12 mouse cellular contexts compared by ENCODE assay signal in the genomic region with DNA sequence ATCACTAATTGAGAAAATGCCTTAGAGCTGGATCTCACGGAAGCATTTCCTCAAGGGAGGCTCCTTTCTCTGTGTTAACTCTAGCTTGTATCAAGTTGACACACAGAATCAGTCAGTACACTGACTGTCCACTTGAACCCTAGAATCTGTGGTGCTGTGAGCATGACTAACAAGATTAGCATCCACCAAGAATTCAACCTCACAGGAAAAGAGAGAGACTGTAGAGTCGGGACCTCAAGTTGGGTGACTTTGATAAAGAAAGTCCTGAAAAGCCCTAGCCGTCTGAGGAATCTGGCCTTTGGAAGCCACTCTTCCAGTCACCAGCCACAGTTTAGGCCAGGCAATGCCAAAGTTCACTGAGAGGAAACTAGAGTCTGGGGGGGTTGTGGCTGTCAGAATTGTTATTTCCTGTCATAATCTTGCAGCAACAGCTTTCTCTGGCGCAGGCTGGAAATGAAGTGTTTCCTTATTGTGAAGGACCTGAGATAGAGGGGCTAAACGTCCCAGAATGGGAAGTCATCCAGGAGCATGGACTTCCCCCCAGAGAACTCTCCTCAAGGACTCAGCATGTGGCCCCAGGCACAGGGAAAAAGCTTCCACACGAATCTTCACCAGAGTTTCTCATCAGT.
DNase-seq lines count a peak whose midpoint lies in the region; ATAC-seq and TF ChIP-seq lines count a peak whose summit lies in the region.
"Had no signal": no experiment of that assay in that cellular context is flagged by ENCODE, and none has a peak within 500 bp of the region (broad histone marks: within the 10 kb centered on the region; RNA-seq: fewer than 3 reads in every experiment).

No protein-coding gene starts in this region.

- no peak overlapping the region for H3K9ac ChIP-seq in liver, postnatal 0 days (replicated peaks)
- no peak overlapping the region for H3K9ac ChIP-seq in midbrain, embryonic 13.5 days (replicated peaks)
- H3K9ac ChIP-seq in midbrain, embryonic 15.5 days: no peak overlapping the region
- H3K9ac ChIP-seq in neural tube, embryonic 15.5 days (replicated peaks): no peak overlapping the region
- H3K9ac ChIP-seq: forebrain, embryonic 15.5 days had no signal

- WGBS in liver, postnatal 0 days (ENCODE audit: insufficient replicate concordance): 15% methylated on average over 6 of the region's 6 CpGs
- WGBS in midbrain, embryonic 13.5 days: 43% methylated on average over 6 of the region's 6 CpGs
- 43% methylated on average over 6 of the region's 6 CpGs for WGBS in midbrain, embryonic 15.5 days
- WGBS in neural tube, embryonic 15.5 days: 67% methylated on average over 6 of the region's 6 CpGs

- no peaks in the 10 kb centered on the region for H3K9me3 ChIP-seq in liver, postnatal 0 days (ENCODE audit: low read length)
- H3K9me3 ChIP-seq in midbrain, embryonic 13.5 days: no peaks in the 10 kb centered on the region
- no peaks in the 10 kb centered on the region for H3K9me3 ChIP-seq in midbrain, embryonic 15.5 days
- no peaks in the 10 kb centered on the region for H3K9me3 ChIP-seq in neural tube, embryonic 15.5 days (replicated peaks)
- H3K9me3 ChIP-seq: forebrain, embryonic 15.5 days had no signal

- peak overlapping the region; percentile 53 for H3K27ac ChIP-seq in liver, postnatal 0 days (ENCODE audit: low read depth)
- no peak overlapping the region for H3K27ac ChIP-seq in midbrain, embryonic 13.5 days
- H3K27ac ChIP-seq in midbrain, embryonic 15.5 days: no peak overlapping the region
- H3K27ac ChIP-seq in neural tube, embryonic 15.5 days (replicated peaks): no peak overlapping the region
- H3K27ac ChIP-seq: forebrain, embryonic 15.5 days; macrophage had no signal

- TF ChIP-seq EP300 in liver, postnatal 0 days (IDR thresholded peaks at IDR 0.05; ENCODE audit: low read depth): no peak

- peak; percentile 55 for DNase-seq in 3134 (ENCODE audit: extremely low read depth, insufficient read length, low spot score)
- peak; percentile 50 for DNase-seq in 416B (ENCODE audit: low read depth)
- DNase-seq in heart, postnatal 10 days: peak; percentile 60 to 63
- no peak for DNase-seq in liver, postnatal 0 days
- no peak for DNase-seq in urinary bladder, adult 2 months (ENCODE audit: low spot score)
- DNase-seq: cerebellum, adult 9-11 months; right cerebral cortex, adult 18-20 months had no signal

- no peak overlapping the region for H3K4me3 ChIP-seq in liver, postnatal 0 days (ENCODE audit: low read depth, low read length)
- H3K4me3 ChIP-seq in midbrain, embryonic 13.5 days (replicated peaks): no peak overlapping the region
- no peak overlapping the region for H3K4me3 ChIP-seq in midbrain, embryonic 15.5 days
- no peak overlapping the region for H3K4me3 ChIP-seq in neural tube, embryonic 15.5 days (replicated peaks)
- H3K4me3 ChIP-seq: forebrain, embryonic 15.5 days had no signal

- no peaks in the 10 kb centered on the region for H3K27me3 ChIP-seq in liver, postnatal 0 days (ENCODE audit: insufficient read depth, low read length)
- H3K27me3 ChIP-seq in midbrain, embryonic 13.5 days: peaks cover 9% of the 10 kb centered on the region
- H3K27me3 ChIP-seq in midbrain, embryonic 15.5 days (replicated peaks): no peaks in the 10 kb centered on the region
- H3K27me3 ChIP-seq in neural tube, embryonic 15.5 days (replicated peaks): 0 out of 2 replicates have a peak, but pooled peaks cover 6% of the 10 kb centered on the region
- H3K27me3 ChIP-seq: forebrain, embryonic 15.5 days had no signal

- H3K4me1 ChIP-seq in liver, postnatal 0 days (ENCODE audit: insufficient read depth): peaks cover 37% of the 10 kb centered on the region
- no peaks in the 10 kb centered on the region for H3K4me1 ChIP-seq in midbrain, embryonic 13.5 days (replicated peaks)
- no peaks in the 10 kb centered on the region for H3K4me1 ChIP-seq in midbrain, embryonic 15.5 days
- H3K4me1 ChIP-seq in neural tube, embryonic 15.5 days: no peaks in the 10 kb centered on the region
- H3K4me1 ChIP-seq: forebrain, embryonic 15.5 days had no signal

- ATAC-seq in liver, postnatal 0 days: peak; percentile 12; the same call in 1 of the 2 replicates
- ATAC-seq in midbrain, embryonic 13.5 days: no peak
- no peak for ATAC-seq in midbrain, embryonic 15.5 days (replicated peaks)
- ATAC-seq in neural tube, embryonic 15.5 days (ENCODE audit: low FRiP score): no peak
- ATAC-seq: forebrain, embryonic 15.5 days had no signal

- intact Hi-C loops in heart, postnatal 10 days (cut with DNase I): no loop called here

- no peak for TF ChIP-seq CTCF in liver, postnatal 0 days (IDR thresholded peaks at IDR 0.05; ENCODE audit: low read depth)

- H3K36me3 ChIP-seq in liver, postnatal 0 days (replicated peaks; ENCODE audit: insufficient read depth, low read length): no peaks in the 10 kb centered on the region
- no peaks in the 10 kb centered on the region for H3K36me3 ChIP-seq in midbrain, embryonic 13.5 days
- no peaks in the 10 kb centered on the region for H3K36me3 ChIP-seq in midbrain, embryonic 15.5 days (replicated peaks)
- H3K36me3 ChIP-seq in neural tube, embryonic 15.5 days: no peaks in the 10 kb centered on the region
- H3K36me3 ChIP-seq: forebrain, embryonic 15.5 days had no signal

- H3K4me2 ChIP-seq in liver, postnatal 0 days (ENCODE audit: low read depth, low read length): no peak overlapping the region
- H3K4me2 ChIP-seq in midbrain, embryonic 13.5 days (replicated peaks): no peak overlapping the region
- H3K4me2 ChIP-seq in midbrain, embryonic 15.5 days: no peak overlapping the region
- no peak overlapping the region for H3K4me2 ChIP-seq in neural tube, embryonic 15.5 days
- H3K4me2 ChIP-seq: forebrain, embryonic 15.5 days had no signal

Comparison
In these comparisons a context has a peak if more than half of its experiments do, and no peak if none do; other contexts are left out.
1. DNase-seq: peak in 3134 (single experiment), 416B (single experiment) and heart, postnatal 10 days (2 of 2); none in liver, postnatal 0 days (single experiment) and urinary bladder, adult 2 months (single experiment).